Mouse (Mus musculus) NIH3T3 (cell line): ENCODE data around the gene Tspan9.

Source experiments
- DNase-seq: peaks from one replicate; pipeline ENCODE4 v3.0.0-alpha.2; 2012; ENCODE audit warnings: low read depth

Tspan9 gene

GRCm38 (mm10) chr6:128133679-128134191, 9.7 kb downstream of the Tspan9 start:
- no peak for DNase-seq

GRCm38 (mm10) chr6:128132581-128132980, 10.8 kb downstream of the Tspan9 start:
- DNase-seq, result no peak

DNA sequence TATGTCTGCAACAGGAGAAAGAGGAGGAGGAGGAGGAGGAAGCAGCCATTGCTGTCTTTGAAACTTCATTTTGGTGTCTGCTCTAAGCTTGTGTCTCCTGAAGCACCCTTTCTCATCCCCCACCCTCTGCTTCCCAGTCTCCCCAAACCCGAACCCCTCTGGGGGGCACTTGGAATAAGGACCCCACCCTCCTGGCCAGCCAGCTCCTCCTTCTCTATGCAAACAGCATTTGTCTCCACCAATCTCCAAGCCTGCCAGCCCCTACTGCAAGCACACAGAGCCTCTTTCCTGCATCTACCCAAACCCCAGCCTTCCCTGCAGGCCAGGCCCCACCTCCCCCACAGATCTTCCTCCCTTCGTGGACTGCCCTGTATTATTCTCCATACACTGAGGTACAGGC, 12.0 kb downstream of the Tspan9 start:
- DNase-seq, result no peak

GRCm38 (mm10) chr6:128130686-128131085, 12.7 kb downstream of the Tspan9 start:
- no peak for DNase-seq

- DNase-seq, result no peak
Observed at GRCm38 (mm10) chr6:128129382-128129781, 14.0 kb downstream of the Tspan9 start.

DNA sequence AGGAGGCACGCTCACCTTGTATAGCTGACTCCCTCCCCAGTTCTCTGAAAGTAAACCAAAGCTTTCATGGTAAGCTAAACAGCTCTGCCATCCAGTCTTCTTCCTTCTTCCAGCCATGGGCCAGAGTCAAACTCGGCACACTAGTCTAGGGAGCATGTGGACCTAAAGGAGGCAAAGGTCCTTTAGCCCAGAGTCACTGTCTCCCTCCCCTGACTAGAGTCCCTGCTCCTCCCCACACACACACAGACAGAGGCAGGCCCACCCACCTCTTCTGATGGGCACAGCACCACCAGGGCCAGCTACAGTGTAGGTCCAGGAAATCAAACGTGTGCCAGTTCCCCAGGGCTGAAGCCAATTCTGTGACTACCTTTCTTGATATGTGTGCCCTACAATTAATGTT, 16.1 kb downstream of the Tspan9 start:
- DNase-seq, result no peak

DNA sequence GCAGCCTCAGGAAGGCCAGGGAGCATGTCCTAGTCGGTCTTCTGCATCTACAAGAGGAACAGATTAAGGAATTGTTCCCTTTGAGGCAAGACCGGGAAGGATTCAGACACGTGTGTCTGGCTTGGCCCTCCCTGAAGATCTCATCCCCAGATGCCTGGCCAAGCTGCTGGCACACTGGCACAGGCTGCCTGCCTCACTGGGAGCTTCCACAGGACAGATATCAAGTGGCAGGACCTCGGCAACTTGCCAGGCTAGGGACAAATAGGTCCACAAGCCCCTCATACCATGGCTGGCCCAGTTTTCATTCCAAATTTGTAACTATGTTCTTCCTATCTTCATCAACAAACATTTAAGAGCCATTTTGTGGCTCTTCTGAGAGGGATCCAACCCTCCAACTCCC, 16.5 kb downstream of the Tspan9 start:
- DNase-seq, result no peak

DNA sequence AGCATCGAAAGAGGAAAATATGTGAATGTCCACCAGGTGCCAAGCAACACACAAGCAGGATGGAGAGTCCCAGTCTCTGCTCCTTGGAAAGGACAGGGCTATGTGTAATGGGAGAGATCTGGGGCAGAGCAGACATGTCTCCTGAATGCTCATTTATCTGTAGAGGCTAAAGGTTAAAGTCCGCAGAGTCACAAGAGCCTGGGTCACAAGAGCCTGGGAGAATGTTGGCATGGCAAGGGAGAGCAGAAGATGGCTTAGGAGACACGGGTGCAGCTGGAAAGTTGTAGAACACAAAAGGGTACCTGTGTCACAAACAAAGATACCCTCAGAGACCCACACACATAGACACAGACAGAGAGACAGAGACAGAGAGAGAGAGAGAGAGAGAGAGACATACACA, 17.9 kb downstream of the Tspan9 start:
- no peak for DNase-seq

DNA sequence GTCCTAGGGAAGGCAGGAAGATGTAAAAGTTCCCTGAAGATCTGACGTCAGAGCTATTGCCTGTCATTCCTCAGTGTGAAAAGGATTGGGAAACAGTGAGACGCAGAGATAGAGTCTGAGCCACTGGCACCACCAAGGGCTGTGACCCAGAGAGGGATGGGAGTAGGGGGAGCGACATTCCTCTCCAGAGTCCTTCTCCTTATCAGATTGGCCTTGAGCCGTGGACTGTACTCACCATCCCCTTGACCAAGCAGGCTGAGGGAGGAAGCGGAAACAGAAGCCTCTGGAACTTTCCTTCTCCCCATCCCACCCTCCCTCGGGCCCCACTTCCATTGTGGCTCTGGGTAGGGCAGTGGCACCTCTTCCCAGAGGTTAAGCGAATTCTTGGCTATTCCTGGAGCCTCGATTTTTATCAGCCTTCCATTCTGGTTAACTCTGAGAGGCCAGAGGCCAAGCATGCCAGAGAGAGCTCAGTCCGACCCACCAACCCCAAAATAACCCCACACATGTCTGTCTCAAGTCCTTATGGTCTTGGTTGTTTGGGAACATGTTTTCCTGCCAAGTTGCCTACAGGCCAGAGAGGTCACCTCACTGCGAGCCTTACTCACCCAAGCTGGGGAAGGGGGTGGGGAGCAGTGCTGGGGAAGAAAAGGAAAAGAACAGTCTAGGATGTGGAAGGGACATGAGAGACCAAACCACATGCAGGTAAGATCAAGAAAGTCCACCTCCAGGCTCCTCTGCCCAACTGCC, 19.0 kb downstream of the Tspan9 start:
- DNase-seq, result peak; percentile 54

DNA sequence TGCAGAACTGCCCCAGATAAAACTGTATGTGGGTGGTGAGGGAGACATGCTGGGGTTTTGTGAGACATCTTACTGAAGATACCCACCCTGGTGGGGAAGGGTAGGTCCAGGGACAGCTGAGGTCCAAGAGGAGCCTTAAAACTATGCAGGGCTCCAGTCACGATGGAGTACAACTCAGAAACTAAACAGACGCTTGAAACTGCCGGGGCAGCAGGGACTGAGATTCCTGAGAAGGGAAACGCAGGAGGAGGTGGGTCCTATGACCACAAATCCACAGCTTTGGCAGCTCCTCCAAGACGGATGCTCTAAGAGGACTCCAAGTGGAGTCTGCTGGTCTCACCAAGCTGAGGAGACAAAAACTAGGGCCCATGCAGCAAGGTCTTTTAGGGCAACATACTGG, 21.3 kb downstream of the Tspan9 start:
- peak; percentile 82 for DNase-seq

GRCm38 (mm10) chr6:128121691-128122090, 21.7 kb downstream of the Tspan9 start:
- peak; percentile 99 for DNase-seq

DNA sequence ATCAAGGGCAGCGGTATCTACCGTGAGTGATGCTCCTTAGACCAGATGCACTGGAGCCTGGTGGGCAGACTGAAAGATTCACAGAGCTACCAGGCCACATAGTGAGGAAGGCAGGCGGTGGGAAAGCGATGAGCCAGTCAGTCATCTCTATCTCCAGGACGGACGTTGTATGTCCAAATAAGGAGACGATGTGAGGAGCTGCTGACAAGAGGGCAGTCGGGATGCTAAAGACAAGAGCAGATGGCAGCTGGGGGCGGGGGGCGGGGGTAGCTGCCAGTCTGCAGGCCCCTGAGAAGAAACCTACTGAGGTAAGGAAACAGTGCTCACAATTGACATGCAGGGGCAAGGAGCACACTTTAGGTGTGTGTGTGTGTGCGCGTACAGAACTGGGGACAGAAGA, 22.6 kb downstream of the Tspan9 start:
- DNase-seq, result no peak

GRCm38 (mm10) chr6:128118670-128119230, 24.6 kb downstream of the Tspan9 start:
- DNase-seq, result peak; percentile 50

DNA sequence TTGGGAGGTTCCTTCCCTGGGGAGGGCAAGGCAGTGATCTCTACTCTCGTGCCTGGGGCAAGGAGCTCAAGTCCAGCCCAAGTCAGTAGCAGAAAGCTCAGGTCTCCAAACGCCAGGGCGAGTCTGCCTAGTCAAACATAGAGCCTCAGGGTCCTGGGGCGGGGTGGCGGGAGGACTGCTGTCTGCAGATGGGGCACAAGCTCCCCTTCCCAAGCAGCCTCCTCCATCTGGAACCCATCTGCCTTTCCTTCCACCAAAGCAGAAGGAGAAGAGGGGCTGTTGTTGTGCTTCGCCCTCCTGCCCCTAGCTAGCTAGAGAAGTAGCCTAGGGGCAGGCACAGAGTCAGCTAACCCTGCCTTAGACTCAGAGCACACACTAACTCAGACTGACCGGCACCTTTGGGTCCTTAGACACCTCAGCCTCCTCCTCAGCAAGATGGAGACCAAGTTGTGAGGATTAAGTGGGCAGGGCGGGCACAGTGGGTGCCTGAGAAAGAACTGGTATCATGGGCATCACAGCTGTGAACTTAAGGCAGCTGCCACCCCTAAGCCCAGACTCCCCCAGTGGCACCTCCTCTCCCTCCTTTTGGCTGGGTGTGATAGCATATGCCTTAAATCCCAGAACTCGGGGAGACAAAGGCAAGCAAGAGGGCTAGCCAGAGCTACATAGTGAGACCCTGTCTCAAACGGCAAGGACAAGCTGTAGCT, 26.4 kb downstream of the Tspan9 start:
- DNase-seq, result no peak

GRCm38 (mm10) chr6:128116344-128116743, 27.1 kb downstream of the Tspan9 start:
- no peak for DNase-seq

GRCm38 (mm10) chr6:128115121-128115520, 28.3 kb downstream of the Tspan9 start:
- DNase-seq, result peak; percentile 79

DNA sequence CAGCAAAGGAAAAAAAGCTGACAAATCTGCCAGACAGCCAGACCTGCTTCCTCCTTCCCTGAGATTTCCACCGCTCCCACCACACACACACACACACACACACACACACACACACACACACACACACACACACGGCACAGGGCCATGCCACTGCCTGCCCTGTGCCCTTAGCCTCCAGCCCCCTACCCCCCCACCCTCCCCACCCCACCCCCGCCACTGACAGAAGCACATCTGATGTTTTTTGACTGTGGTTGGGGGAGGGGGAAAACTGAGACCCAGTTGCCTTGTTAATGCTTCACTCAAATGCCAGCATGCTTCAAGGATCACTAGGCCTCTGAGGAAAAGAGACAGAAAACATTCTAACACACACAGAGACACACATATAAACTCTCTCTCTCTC, 30.8 kb downstream of the Tspan9 start:
- no peak for DNase-seq

DNA sequence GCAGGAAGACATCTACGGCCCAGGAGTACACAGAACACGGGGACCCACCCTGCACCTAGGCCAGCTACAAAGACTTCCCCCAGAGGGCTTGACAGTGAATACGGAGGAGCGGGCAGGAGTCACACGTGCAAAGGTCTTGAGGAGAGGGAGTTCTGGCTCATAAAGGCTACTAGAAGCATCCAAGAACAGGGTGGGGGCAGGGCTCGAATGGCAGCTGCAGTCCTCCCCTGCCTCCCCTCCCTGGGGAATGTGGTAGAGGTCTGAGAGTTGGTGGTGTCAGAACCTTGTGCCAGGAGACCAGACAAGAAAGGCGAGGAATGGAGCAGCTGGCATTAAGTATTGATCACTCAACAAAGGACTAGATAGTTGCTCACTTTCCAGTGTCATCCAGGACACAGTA, 31.6 kb downstream of the Tspan9 start:
- no peak for DNase-seq

- peak; percentile 77 for DNase-seq
Observed at GRCm38 (mm10) chr6:128108324-128109035, 34.9 kb downstream of the Tspan9 start.

GRCm38 (mm10) chr6:128107698-128108097, 35.7 kb downstream of the Tspan9 start:
- DNase-seq, result no peak

GRCm38 (mm10) chr6:128106154-128106553, 37.2 kb downstream of the Tspan9 start:
- no peak for DNase-seq

- no peak for DNase-seq
Observed at GRCm38 (mm10) chr6:128104712-128105324, 38.6 kb downstream of the Tspan9 start.
